Mouse (Mus musculus): Measurements from ENCODE around the gene Rusc2. TPM values are rescaled to one million over a fixed set of nuclear protein-coding genes. Genes with fewer than 3 reads are reported as not detected.

Gene Rusc2
- 29.6 TPM for polyA plus RNA-seq (2021)

GRCm38 (mm10) chr4:43381408-43382154 is at the start of gene Rusc2:
Gene Rusc2, plus strand, starts transcription at chr4:43381979.
- in situ Hi-C loops (cut with MboI; ENCODE audit: low pct_unique_long_range_greater_than_20kb), result loop anchor here (5.0 kb wide), 1 partner anchor 36 kb away; no protein-coding TSS in a partner anchor
- POLR2A ChIA-PET, result no interaction called here
- H3K27me3 ChIP-seq, result no peaks in the 10 kb centered on the region
- TF ChIP-seq CTCF (IDR thresholded peaks at IDR 0.05), result peak; percentile 94
- CTCF ChIA-PET, result interaction anchor here (1.3 kb wide), 1 partner anchor 8 kb away, joined by 3 read pairs; no protein-coding TSS in a partner anchor
- DNase-seq (ENCODE audit: low read depth, low spot score), result no peak
- peak; percentile 82 for ATAC-seq

DNA sequence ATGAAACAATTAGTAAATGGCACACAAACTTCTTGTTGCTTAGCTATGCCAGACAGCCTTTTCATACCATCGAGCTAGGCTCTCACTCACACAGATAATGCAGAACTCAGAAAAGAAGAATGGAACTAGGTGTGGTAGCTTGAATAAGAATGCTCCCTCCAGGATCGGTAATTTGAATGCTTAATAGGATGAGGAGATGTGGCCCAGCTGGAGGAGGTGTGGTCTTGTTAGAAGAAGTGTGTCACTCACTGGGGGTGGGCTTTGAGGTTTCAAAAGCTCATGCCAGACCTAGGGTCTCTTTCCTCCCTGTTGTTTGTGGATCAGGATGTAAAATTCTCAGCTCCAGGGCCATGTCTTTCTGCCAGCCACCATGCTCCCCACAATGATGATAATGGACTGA is 47.0 kb upstream of the Rusc2 start:
- in situ Hi-C loops (cut with MboI; ENCODE audit: low pct_unique_long_range_greater_than_20kb), result no loop called here
- no peak for TF ChIP-seq CTCF (IDR thresholded peaks at IDR 0.05)
- no peaks in the 10 kb centered on the region for H3K27me3 ChIP-seq
- CTCF ChIA-PET, result interaction anchor here (1.3 kb wide), 1 partner anchor 12 kb away, joined by 3 read pairs; no protein-coding TSS in a partner anchor
- DNase-seq (ENCODE audit: low read depth, low spot score) (no peak), ATAC-seq (no peak)
- POLR2A ChIA-PET, result no interaction called here

DNA sequence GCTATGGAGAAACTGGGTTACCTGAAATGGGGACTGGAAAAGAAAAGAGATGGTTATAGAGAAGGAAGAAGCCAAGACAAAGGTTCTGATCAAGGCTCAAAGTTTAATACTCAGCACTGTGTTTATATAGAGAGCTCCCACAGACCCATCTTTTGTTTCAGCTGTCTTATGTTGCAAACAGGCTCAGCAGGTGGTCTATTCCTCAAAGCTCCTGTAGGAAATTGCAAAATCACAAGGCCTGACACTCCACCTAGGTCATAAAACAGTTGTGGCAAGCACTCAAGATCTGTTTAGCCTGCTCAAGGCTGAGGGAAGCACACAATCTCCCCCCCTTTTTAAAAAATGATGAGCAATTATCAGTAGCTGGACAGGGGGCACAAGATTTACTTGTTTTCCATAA is 45.6 kb upstream of the Rusc2 start:
- in situ Hi-C loops (cut with MboI; ENCODE audit: low pct_unique_long_range_greater_than_20kb), result no loop called here
- CTCF ChIA-PET, result no interaction called here
- ATAC-seq (no peak), DNase-seq (ENCODE audit: low read depth, low spot score) (no peak)
- no peak for TF ChIP-seq CTCF (IDR thresholded peaks at IDR 0.05)
- no peaks in the 10 kb centered on the region for H3K27me3 ChIP-seq
- POLR2A ChIA-PET, result no interaction called here

DNA sequence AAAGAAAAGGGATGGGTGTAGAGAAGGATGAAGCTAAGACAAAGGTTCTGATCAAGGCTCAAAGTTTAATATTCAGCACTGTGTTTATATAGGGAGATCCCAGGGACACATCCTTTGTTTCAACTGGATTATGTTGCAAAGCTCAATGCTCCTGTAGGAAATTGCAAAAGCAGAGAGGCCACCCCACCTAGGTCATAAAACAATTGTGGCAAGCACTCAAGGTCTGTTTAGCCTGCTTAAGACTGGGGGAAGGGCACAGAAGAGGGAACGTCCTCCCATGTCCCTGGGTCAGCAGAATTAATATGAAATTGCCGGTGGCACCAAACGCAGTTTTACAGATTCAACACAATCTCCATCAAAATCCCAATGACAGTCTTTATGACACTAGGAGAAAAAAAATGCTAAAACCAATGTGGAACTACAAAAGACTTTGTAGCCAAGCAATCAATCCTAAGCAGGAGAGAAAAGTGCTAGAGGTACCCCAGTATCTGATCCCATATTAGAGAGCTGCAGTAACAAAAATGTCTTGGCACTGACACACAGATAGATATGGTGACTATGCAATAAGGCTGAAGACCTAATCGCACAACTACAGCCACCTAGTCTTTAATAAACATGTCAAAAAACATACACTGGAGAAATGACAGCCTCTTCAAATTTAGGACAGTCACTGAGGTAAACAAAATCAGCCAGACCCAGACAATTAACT is 41.5 kb upstream of the Rusc2 start:
- ChIA-PET POLR2A (no interaction called here), CTCF (interaction anchor here (1.1 kb wide), 1 partner anchor 9 kb away, joined by 4 read pairs; no protein-coding TSS in a partner anchor)
- no peaks in the 10 kb centered on the region for H3K27me3 ChIP-seq
- ATAC-seq (no peak), DNase-seq (ENCODE audit: low read depth, low spot score) (no peak)
- no peak for TF ChIP-seq CTCF (IDR thresholded peaks at IDR 0.05)
- in situ Hi-C loops (cut with MboI; ENCODE audit: low pct_unique_long_range_greater_than_20kb), result no loop called here

GRCm38 (mm10) chr4:43341276-43341891 is 40.4 kb upstream of the Rusc2 start:
- TF ChIP-seq CTCF (IDR thresholded peaks at IDR 0.05), result no peak
- in situ Hi-C loops (cut with MboI; ENCODE audit: low pct_unique_long_range_greater_than_20kb), result no loop called here
- CTCF ChIA-PET, result no interaction called here
- no peaks in the 10 kb centered on the region for H3K27me3 ChIP-seq
- POLR2A ChIA-PET, result no interaction called here
- DNase-seq (ENCODE audit: low read depth, low spot score), result no peak
- ATAC-seq, result no peak

DNA sequence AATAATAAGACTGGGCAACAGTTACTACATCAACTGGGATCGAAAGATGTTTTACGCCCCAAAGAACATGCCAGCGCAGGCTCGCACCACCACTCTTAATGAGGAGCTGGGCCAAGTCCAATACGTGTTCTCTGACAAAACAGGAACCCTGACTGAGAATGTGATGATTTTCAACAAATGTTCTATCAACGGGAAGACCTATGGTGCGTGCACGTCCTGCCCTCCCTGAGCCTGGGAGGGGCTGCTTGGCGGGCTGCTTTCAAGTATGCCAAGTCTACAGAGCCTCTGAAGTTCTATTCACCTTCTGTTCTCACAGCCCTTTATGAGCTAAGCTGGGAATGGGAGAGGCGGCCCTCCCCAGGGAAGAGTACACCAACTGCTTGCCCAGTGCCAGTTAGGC is 39.3 kb upstream of the Rusc2 start:
- TF ChIP-seq CTCF (IDR thresholded peaks at IDR 0.05), result no peak
- ChIA-PET CTCF (no interaction called here), POLR2A (no interaction called here)
- DNase-seq (ENCODE audit: low read depth, low spot score) (no peak), ATAC-seq (no peak)
- no peaks in the 10 kb centered on the region for H3K27me3 ChIP-seq
- in situ Hi-C loops (cut with MboI; ENCODE audit: low pct_unique_long_range_greater_than_20kb), result no loop called here

DNA sequence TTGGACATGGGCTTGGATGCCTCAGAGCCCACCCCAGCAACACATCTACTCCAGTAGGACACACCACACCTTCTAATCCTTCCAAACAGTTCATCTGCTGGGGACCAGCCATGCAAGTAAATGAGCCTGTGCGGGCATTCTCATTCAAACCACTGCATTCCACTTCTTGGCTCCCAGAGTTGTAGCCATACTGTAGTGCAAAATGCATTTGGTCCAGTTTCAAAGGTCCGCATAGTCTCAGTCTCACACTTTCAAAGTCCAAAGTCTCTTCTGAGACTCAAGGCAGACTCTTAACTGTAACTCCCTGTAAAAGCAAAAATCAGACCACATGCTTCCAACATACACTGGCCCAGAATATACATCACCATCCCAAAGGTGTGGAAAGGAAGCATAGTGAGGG is 36.8 kb upstream of the Rusc2 start:
- DNase-seq (ENCODE audit: low read depth, low spot score), result no peak
- no peaks in the 10 kb centered on the region for H3K27me3 ChIP-seq
- TF ChIP-seq CTCF (IDR thresholded peaks at IDR 0.05), result no peak
- ChIA-PET POLR2A (no interaction called here), CTCF (no interaction called here)
- ATAC-seq, result no peak
- in situ Hi-C loops (cut with MboI; ENCODE audit: low pct_unique_long_range_greater_than_20kb), result no loop called here

GRCm38 (mm10) chr4:43349206-43349605 is 32.6 kb upstream of the Rusc2 start:
- no peaks in the 10 kb centered on the region for H3K27me3 ChIP-seq
- in situ Hi-C loops (cut with MboI; ENCODE audit: low pct_unique_long_range_greater_than_20kb), result no loop called here
- no peak for TF ChIP-seq CTCF (IDR thresholded peaks at IDR 0.05)
- ChIA-PET CTCF (interaction anchor here (1.1 kb wide), 1 partner anchor 9 kb away, joined by 4 read pairs; no protein-coding TSS in a partner anchor), POLR2A (no interaction called here)
- DNase-seq (ENCODE audit: low read depth, low spot score), result no peak
- no peak for ATAC-seq

DNA sequence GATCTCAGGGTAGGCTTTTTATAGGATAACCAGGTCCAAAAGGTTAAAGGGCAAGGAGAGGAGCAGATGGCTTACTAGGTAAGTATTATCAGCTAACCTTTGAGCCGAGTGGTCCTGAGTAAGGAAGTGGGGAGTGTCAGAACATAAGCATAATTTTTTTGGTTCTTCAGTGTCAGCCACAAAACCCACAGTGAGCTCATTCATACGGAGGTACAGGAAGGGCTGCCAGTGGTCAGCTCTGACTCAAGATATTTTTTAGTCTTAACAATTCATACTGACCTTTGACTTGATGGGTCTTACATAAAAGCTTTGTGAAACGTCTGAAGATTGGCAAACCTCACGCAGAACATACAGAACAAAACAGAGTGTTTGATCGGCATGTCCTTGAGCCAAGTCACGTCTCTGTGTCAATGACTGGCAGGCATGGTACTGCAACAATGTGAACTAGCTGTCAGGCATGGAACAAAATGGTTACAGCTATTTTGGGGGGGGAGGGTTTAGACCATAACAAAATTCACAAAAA is 31.7 kb upstream of the Rusc2 start:
- in situ Hi-C loops (cut with MboI; ENCODE audit: low pct_unique_long_range_greater_than_20kb), result no loop called here
- ChIA-PET POLR2A (no interaction called here), CTCF (no interaction called here)
- TF ChIP-seq CTCF (IDR thresholded peaks at IDR 0.05), result no peak
- no peak for ATAC-seq
- no peak for DNase-seq (ENCODE audit: low read depth, low spot score)
- no peaks in the 10 kb centered on the region for H3K27me3 ChIP-seq

GRCm38 (mm10) chr4:43353662-43354061 is 28.1 kb upstream of the Rusc2 start:
- DNase-seq (ENCODE audit: low read depth, low spot score), result no peak
- CTCF ChIA-PET, result no interaction called here
- no peak for ATAC-seq
- POLR2A ChIA-PET, result no interaction called here
- TF ChIP-seq CTCF (IDR thresholded peaks at IDR 0.05), result no peak
- in situ Hi-C loops (cut with MboI; ENCODE audit: low pct_unique_long_range_greater_than_20kb), result no loop called here
- no peaks in the 10 kb centered on the region for H3K27me3 ChIP-seq
